In the genomic region with DNA sequence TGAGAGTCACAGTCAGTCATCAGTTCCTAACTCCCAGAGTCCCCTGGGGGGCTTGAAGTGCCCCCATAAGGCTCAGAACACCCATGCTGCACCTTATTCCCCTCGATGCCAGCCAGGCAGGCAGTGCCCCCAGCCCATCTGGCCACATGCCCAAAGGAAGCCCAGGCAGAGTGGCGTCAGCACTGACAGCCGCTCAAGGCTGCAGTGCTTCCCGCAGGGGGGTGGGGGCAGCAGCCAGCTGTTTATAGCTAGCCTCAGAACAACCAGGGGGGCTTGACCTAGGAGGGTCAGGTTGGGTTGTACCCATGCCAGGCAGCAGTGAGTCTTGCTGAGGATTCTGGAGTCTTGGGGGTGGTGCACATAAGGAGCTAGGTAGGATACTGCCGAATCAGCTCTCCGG, we compare ENCODE assay signal across 26 mouse cellular contexts. TPM values are rescaled to one million over a fixed set of nuclear protein-coding genes. Genes with fewer than 3 reads are reported as not detected.
A peak's percentile ranks its signal among the peaks of the same experiment; 100 is the strongest.
DNase-seq lines count a peak whose midpoint lies in the region; ATAC-seq and TF ChIP-seq lines count a peak whose summit lies in the region.
"Had no signal": no experiment of that assay in that cellular context is flagged by ENCODE, and none has a peak within 500 bp of the region (broad histone marks: within the 10 kb centered on the region; RNA-seq: fewer than 3 reads in every experiment).

No protein-coding gene starts in this region.

- WGBS in heart, adult 2 months, result 27% methylated on average over 6 of the region's 6 CpGs
- 38% methylated on average over 6 of the region's 6 CpGs for WGBS in heart, embryonic 10.5 days
- WGBS in lung, embryonic 14.5 days, result 26% methylated on average over 6 of the region's 6 CpGs
- WGBS in limb, embryonic 10.5 days, result 51% methylated on average over 6 of the region's 6 CpGs

- H3K4me3 ChIP-seq in heart, adult 2 months, result no peak overlapping the region
- H3K4me3 ChIP-seq in heart, embryonic 10.5 days, result no peak overlapping the region
- no peak overlapping the region for H3K4me3 ChIP-seq in lung, embryonic 14.5 days (ENCODE audit: low read depth, low read length)
- H3K4me3 ChIP-seq in limb, embryonic 10.5 days, result no peak overlapping the region
- H3K4me3 ChIP-seq: embryonic facial prominence, embryonic 10.5 days; forebrain, embryonic 12.5 days; hindbrain, embryonic 10.5 days; limb, embryonic 15.5 days; midbrain, embryonic 13.5 days; myocyte had no signal

- H3K4me2 ChIP-seq in lung, embryonic 14.5 days, result no peak overlapping the region
- H3K4me2 ChIP-seq: forebrain, embryonic 12.5 days; limb, embryonic 15.5 days; midbrain, embryonic 13.5 days had no signal

- peaks cover 32% of the 10 kb centered on the region for H3K27me3 ChIP-seq in heart, adult 2 months (ENCODE audit: control insufficient read depth, insufficient read depth, low read length)
- peaks cover 100% of the 10 kb centered on the region for H3K27me3 ChIP-seq in heart, embryonic 10.5 days (ENCODE audit: insufficient read depth, poor library complexity, severe bottlenecking)
- peaks cover 66% of the 10 kb centered on the region for H3K27me3 ChIP-seq in lung, embryonic 14.5 days (ENCODE audit: insufficient read depth, low read length)
- H3K27me3 ChIP-seq in limb, embryonic 10.5 days (ENCODE audit: low read depth, poor library complexity, severe bottlenecking), result peaks cover 98% of the 10 kb centered on the region

- peak in 1 of 2 experiments; percentile 31 for DNase-seq in heart, adult 2 months
- DNase-seq in heart, embryonic 10.5 days (ENCODE audit: low spot score), result no peak
- DNase-seq in lung, embryonic 14.5 days, result peak; percentile 31
- DNase-seq in lung, postnatal 25 days (ENCODE audit: low spot score), result no peak
- DNase-seq in testis, postnatal 10 days (ENCODE audit: low spot score), result peak; percentile 70
- DNase-seq in testis, postnatal 14 days (ENCODE audit: low spot score), result no peak
- no peak for DNase-seq in limb, embryonic 10.5 days (ENCODE audit: low spot score)
- DNase-seq: cerebellum, adult 18-20 months; gastrocnemius, postnatal 10 days; kidney, adult 9 months; right cerebral cortex, adult 18-20 months; thymus, postnatal 25 days had no signal

- intact Hi-C loops in heart, adult 2 months (cut with DNase I), result no loop called here

- TF ChIP-seq POLR2A in heart, adult 2 months (IDR thresholded peaks at IDR 0.05; ENCODE audit: insufficient read depth, low read depth, low read length), result no peak

- H3K9me3 ChIP-seq in heart, embryonic 10.5 days, result no peaks in the 10 kb centered on the region
- no peaks in the 10 kb centered on the region for H3K9me3 ChIP-seq in lung, embryonic 14.5 days (ENCODE audit: low read depth, low read length)
- no peaks in the 10 kb centered on the region for H3K9me3 ChIP-seq in limb, embryonic 10.5 days (replicated peaks)
- H3K9me3 ChIP-seq: embryonic facial prominence, embryonic 10.5 days; forebrain, embryonic 12.5 days; hindbrain, embryonic 10.5 days; limb, embryonic 15.5 days; midbrain, embryonic 13.5 days had no signal

- no peaks in the 10 kb centered on the region for H3K36me3 ChIP-seq in heart, adult 2 months (ENCODE audit: control insufficient read depth, insufficient read depth, low read length)
- no peaks in the 10 kb centered on the region for H3K36me3 ChIP-seq in heart, embryonic 10.5 days
- H3K36me3 ChIP-seq in lung, embryonic 14.5 days (ENCODE audit: insufficient read depth), result no peaks in the 10 kb centered on the region
- H3K36me3 ChIP-seq in limb, embryonic 10.5 days, result no peaks in the 10 kb centered on the region
- H3K36me3 ChIP-seq: embryonic facial prominence, embryonic 10.5 days; forebrain, embryonic 12.5 days; G1E; hindbrain, embryonic 10.5 days; limb, embryonic 15.5 days; midbrain, embryonic 13.5 days had no signal

- no peaks in the 10 kb centered on the region; the same call in none of the 2 replicates for H3K4me1 ChIP-seq in heart, adult 2 months (ENCODE audit: control insufficient read depth, insufficient read depth, low read length)
- H3K4me1 ChIP-seq in heart, embryonic 10.5 days, result peaks cover 29% of the 10 kb centered on the region
- H3K4me1 ChIP-seq in lung, embryonic 14.5 days (ENCODE audit: insufficient read depth), result no peaks in the 10 kb centered on the region
- peaks cover 21% of the 10 kb centered on the region for H3K4me1 ChIP-seq in limb, embryonic 10.5 days

- H3K79me2 ChIP-seq in heart, adult 2 months (replicated peaks; ENCODE audit: control insufficient read depth, insufficient read depth, low read length), result no peaks in the 10 kb centered on the region

- no peak overlapping the region for H3K9ac ChIP-seq in heart, adult 2 months (ENCODE audit: low read depth, low read length)
- H3K9ac ChIP-seq in lung, embryonic 14.5 days, result no peak overlapping the region
- H3K9ac ChIP-seq: forebrain, embryonic 12.5 days; limb, embryonic 15.5 days; midbrain, embryonic 13.5 days had no signal

- no peak for ATAC-seq in lung, embryonic 14.5 days (ENCODE audit: insufficient read depth)
- ATAC-seq in erythroid progenitor cell, adult 5-6 weeks (replicated peaks; ENCODE audit: low FRiP score, poor library complexity, severe bottlenecking), result no peak
- ATAC-seq: midbrain, embryonic 13.5 days had no signal

- TF ChIP-seq EP300 in heart, adult 2 months (IDR thresholded peaks at IDR 0.05; ENCODE audit: insufficient read depth, low read depth, low read length), result no peak

- H3K27ac ChIP-seq in heart, adult 2 months, result peak overlapping the region; percentile 45
- H3K27ac ChIP-seq in heart, embryonic 10.5 days, result no peak overlapping the region
- H3K27ac ChIP-seq in lung, embryonic 14.5 days (ENCODE audit: low read depth), result no peak overlapping the region
- H3K27ac ChIP-seq in limb, embryonic 10.5 days, result peak overlapping the region; percentile 4; the same call in 1 of the 2 replicates
- H3K27ac ChIP-seq: forebrain, embryonic 12.5 days; limb, embryonic 15.5 days; midbrain, embryonic 13.5 days had no signal

- TF ChIP-seq CTCF in heart, adult 2 months (IDR thresholded peaks at IDR 0.05), result no peak
- no peak for TF ChIP-seq CTCF in lung, embryonic 14.5 days (IDR thresholded peaks at IDR 0.05; ENCODE audit: low read depth)

RNA-seq across cellular contexts. Expression of gene Nr5a1, which starts 7.7 kb away (rescaled TPM):
- not detected for total RNA-seq in heart, adult 2 months (2021)
- polyA plus RNA-seq in heart, adult 2 months (2012; rRNA removed), result 0.06 and 0.16 TPM in 2 replicates
- not detected in 2 replicates for polyA plus RNA-seq in heart, embryonic 10.5 days (2016; fragmentation: Nextera tagmentation; extraction: Ambion mirVana)
- polyA plus RNA-seq in lung, embryonic 14.5 days (2014; fragmentation: Nextera tagmentation; extraction: Ambion mirVana), result 0.14 and 0.29 TPM in 2 replicates
- polyA plus RNA-seq in limb, embryonic 10.5 days (2016; fragmentation: Nextera tagmentation; extraction: Ambion mirVana), result not detected in 2 replicates
- total RNA-seq in erythroid progenitor cell, adult 5-6 weeks (2015; ENCODE audit: low replicate concordance), result not detected in 2 replicates
- not detected in 2 replicates for total RNA-seq in erythroid progenitor cell, adult 5-6 weeks (2017; ENCODE audit: low replicate concordance)
- total RNA-seq: gastrocnemius, postnatal 10 days; heart, adult 18-20 months; layer of hippocampus, postnatal 10 days; left cerebral cortex, postnatal 14 days; megakaryocyte, adult 5-6 weeks had no signal
- polyA plus RNA-seq: heart, embryonic 16.5 days; neural tube, embryonic 14.5 days had no signal

Comparison
In these comparisons a context has a peak if more than half of its experiments do, and no peak if none do; other contexts are left out.
1. DNase-seq: peak in lung, embryonic 14.5 days (single experiment) and testis, postnatal 10 days (single experiment); none in heart, embryonic 10.5 days (single experiment), lung, postnatal 25 days (single experiment), testis, postnatal 14 days (single experiment) and limb, embryonic 10.5 days (single experiment).
2. H3K27ac ChIP-seq: peak in heart, adult 2 months (single experiment) and limb, embryonic 10.5 days (single experiment); none in heart, embryonic 10.5 days (single experiment) and lung, embryonic 14.5 days (single experiment).